ENCODE assay signal across 26 mouse cellular contexts in genomic region chr19:55011341-55011740, GRCm38 (mm10).
"Had no signal": no experiment of that assay in that cellular context is flagged by ENCODE, and none has a peak within 500 bp of the region (broad histone marks: within the 10 kb centered on the region; RNA-seq: fewer than 3 reads in every experiment).

No protein-coding gene starts in this region.

- H3K4me3 ChIP-seq: gastrocnemius, adult 2 months; heart, adult 2 months; heart, embryonic 13.5 days; heart, embryonic 15.5 days; hindbrain, embryonic 10.5 days; hindbrain, embryonic 12.5 days; intestine, embryonic 15.5 days; limb, embryonic 12.5 days; limb, embryonic 15.5 days; liver, embryonic 12.5 days had no signal

- H3K27ac ChIP-seq: gastrocnemius, adult 2 months; heart, adult 2 months; heart, embryonic 13.5 days; heart, embryonic 15.5 days; hindbrain, embryonic 10.5 days; hindbrain, embryonic 12.5 days; hindbrain, embryonic 14.5 days; intestine, embryonic 15.5 days; limb, embryonic 12.5 days; limb, embryonic 15.5 days; liver, embryonic 12.5 days; liver, embryonic 14.5 days had no signal

- H3K27me3 ChIP-seq: heart, embryonic 13.5 days; heart, embryonic 15.5 days; hindbrain, embryonic 12.5 days; intestine, embryonic 15.5 days; limb, embryonic 12.5 days; limb, embryonic 15.5 days; liver, embryonic 12.5 days had no signal

- H3K4me1 ChIP-seq: heart, embryonic 13.5 days; heart, embryonic 15.5 days; hindbrain, embryonic 10.5 days; hindbrain, embryonic 12.5 days; intestine, embryonic 15.5 days; limb, embryonic 12.5 days; limb, embryonic 15.5 days; liver, embryonic 12.5 days had no signal

- H3K9ac ChIP-seq: heart, embryonic 13.5 days; heart, embryonic 15.5 days; hindbrain, embryonic 12.5 days; hindbrain, embryonic 14.5 days; intestine, embryonic 15.5 days; limb, embryonic 12.5 days; limb, embryonic 15.5 days; liver, embryonic 12.5 days; liver, embryonic 14.5 days had no signal

- ATAC-seq: hindbrain, embryonic 16.5 days; inflammation-experienced regulatory T-cells, adult 6 months; intestine, embryonic 15.5 days; intestine, postnatal 0 days; liver, embryonic 12.5 days had no signal

- H3K9me3 ChIP-seq: heart, embryonic 15.5 days; intestine, embryonic 15.5 days; limb, embryonic 12.5 days; limb, embryonic 15.5 days; liver, embryonic 12.5 days had no signal

- H3K4me2 ChIP-seq: heart, embryonic 11.5 days; heart, embryonic 13.5 days; heart, embryonic 15.5 days; hindbrain, embryonic 12.5 days; hindbrain, embryonic 14.5 days; intestine, embryonic 15.5 days; limb, embryonic 12.5 days; limb, embryonic 15.5 days; liver, embryonic 12.5 days had no signal

- H3K36me3 ChIP-seq: heart, embryonic 13.5 days; heart, embryonic 15.5 days; hindbrain, embryonic 10.5 days; hindbrain, embryonic 12.5 days; intestine, embryonic 15.5 days; limb, embryonic 12.5 days; limb, embryonic 15.5 days; liver, embryonic 12.5 days had no signal

- DNase-seq: gastrocnemius, adult 2 months; gastrocnemius, postnatal 10 days; gastrocnemius, postnatal 25 days; heart, adult 2 months; heart, postnatal 4 days; kidney, adult 18-20 months; kidney, adult 8-10 months; kidney, postnatal 14 days; kidney, postnatal 36 days; layer of hippocampus, adult 9-11 months; layer of hippocampus, postnatal 36 days; left cerebral cortex, postnatal 4 days had no signal
